Mouse (Mus musculus) lung, adult 2 months (tissue): ENCODE measurements around the gene Spint1.

Experiments used
- CTCF ChIP-seq: fragments of 200-500 bp; IDR thresholded peaks from 2 replicates; pipeline ENCODE4 v1.5.1; 2011; ENCODE audit warnings: mild to moderate bottlenecking, low read length, control low read depth; ENCODE audit not compliant: insufficient read depth
- POLR2A ChIP-seq: fragments of 200-500 bp; IDR thresholded peaks from 2 replicates; pipeline ENCODE4 v1.6.1; 2011; ENCODE audit warnings: low read depth, mild to moderate bottlenecking, control low read depth, low read length, borderline replicate concordance; ENCODE audit errors: extremely low read depth

GRCm38 (mm10) chr2:119240819-119241186 is 3.6 kb downstream of the Spint1 start:
- TF ChIP-seq POLR2A (no peak), CTCF (no peak)
